Mouse (Mus musculus) c-Kit-positive CD71-positive TER-119-positive erythroid progenitor cells, embryonic 14.5 days (primary cell): ENCODE measurements around the gene Cyp4x1.

Source experiments
- DNase-seq: peaks from one replicate; pipeline ENCODE4 v3.0.0-alpha.2; 2013; ENCODE audit warnings: low spot score

The Cyp4x1 gene

DNA sequence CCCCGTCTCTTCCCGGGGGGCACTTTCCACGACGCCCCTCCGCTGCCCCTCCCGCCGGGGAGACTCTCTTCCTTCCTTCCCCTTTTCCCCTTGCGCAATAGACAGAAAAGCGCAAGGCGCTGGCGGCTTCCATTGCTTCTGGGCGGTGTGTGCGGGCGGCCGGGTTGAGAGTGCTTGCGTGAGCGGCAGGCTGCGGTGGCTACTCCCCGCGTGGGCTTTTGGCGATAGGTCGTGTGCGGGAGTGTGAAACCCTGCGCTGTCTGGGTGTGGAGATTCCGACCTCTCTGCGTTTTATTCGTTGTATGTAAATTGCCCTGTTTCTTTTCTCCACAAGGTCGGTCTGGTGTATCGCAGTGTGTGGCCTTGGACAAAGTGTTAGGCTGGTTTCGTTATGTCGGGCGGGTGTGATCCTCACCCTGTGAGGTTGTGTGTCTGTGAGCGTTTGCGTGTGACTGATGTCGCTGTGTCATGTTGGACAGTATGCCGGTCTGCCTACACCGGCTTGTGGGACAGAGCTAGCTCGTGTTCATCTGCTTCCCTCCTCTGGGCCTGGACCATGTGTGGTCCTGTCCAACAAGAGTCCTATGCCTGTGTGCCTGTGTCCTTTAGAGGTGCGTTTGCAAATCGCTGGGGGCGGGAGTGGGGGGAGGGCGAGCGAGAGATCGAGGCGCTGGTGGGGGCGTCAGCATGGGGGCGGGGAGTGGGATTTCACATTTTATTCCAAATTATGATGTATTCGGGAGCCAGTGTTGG is 77.0 kb downstream of the Cyp4x1 start:
- no peak for DNase-seq

DNA sequence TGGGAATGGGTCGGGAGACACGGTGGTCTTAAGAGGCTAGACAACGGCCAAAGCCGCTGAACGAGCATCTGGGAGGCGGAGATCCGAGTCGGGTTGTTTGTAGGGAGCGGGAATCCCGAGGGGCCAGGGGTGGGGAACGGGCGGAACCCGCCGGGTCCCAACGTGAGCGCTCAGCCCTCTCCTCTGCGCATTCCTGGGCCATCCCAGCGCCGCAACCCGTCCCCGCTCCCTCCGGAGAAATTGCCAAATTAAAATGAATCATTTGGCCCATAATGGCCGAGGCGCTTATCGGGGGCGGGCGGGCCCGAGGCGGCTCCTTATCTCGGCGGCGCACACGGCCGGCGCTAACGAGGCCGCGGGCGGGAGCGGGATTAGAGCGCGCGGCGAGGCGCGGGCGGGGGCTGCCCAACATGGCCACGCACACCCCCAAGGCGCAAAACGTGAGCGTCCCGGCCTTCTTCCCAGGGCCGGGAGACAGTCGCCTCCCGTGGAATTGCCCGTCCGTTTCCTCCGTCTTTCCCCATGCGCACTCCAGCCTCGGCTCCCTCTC is 77.6 kb downstream of the Cyp4x1 start, which contains the start of gene Tal1:
Gene Tal1, plus strand, starts transcription at position 56 of the 550 bp plus-strand sequence.
- peak; percentile 92 for DNase-seq
